Mouse (Mus musculus) heart, postnatal 0 days (tissue): ENCODE measurements at regions not wholly inside any gene's neighbourhood (a gene's known extent, or its start where the extent isn't known, plus 50 kb on each side); places are given as distances from the start of the nearest gene placed in this dataset.
A peak's percentile ranks its signal among the peaks of the same experiment; 100 is the strongest.

ENCODE experiments used
- ATAC-seq: fragments of 200-750 bp; cut with Nextera tagmentation; 2 replicates; pipeline ENCODE4 v1.8.0; 2017; ENCODE audit warnings: low read depth, moderate number of reproducible peaks, moderate library complexity; ENCODE audit not compliant: insufficient read depth
- DNase-seq: peaks from one replicate; pipeline ENCODE4 v3.0.0-alpha.2; 2016; ENCODE audit warnings: low spot score
- H3K27ac ChIP-seq: fragments of 300-500 bp; sonication (generic); 2 replicates; pipeline ENCODE4 v1.5.1; 2014; ENCODE audit warnings: low read depth, mild to moderate bottlenecking
- H3K27me3 ChIP-seq: fragments of 300-500 bp; sonication (generic); 2 replicates; pipeline ENCODE4 v1.6.1; 2014; ENCODE audit warnings: low read length, mixed read lengths; ENCODE audit not compliant: control insufficient read depth, insufficient read depth
- H3K36me3 ChIP-seq: fragments of 300-500 bp; sonication (generic); replicated peaks from 2 replicates; pipeline ENCODE4 v1.6.1; 2014; ENCODE audit warnings: low read length, mixed read lengths; ENCODE audit not compliant: control insufficient read depth, insufficient read depth
- H3K4me1 ChIP-seq: fragments of 300-500 bp; sonication (generic); 2 replicates; pipeline ENCODE4 v1.6.1; 2014; ENCODE audit warnings: antibody characterized with exemption; ENCODE audit not compliant: control insufficient read depth, insufficient read depth
- H3K4me2 ChIP-seq: fragments of 300-500 bp; sonication (generic); 2 replicates; pipeline ENCODE4 v1.6.1; 2014; ENCODE audit warnings: low read depth, mild to moderate bottlenecking, low read length, moderate library complexity
- H3K4me3 ChIP-seq: fragments of 300-500 bp; sonication (generic); 2 replicates; pipeline ENCODE4 v1.5.1; 2014; ENCODE audit warnings: low read depth, low read length
- H3K9ac ChIP-seq: fragments of 300-500 bp; sonication (generic); replicated peaks from 2 replicates; pipeline ENCODE4 v1.6.1; 2014; ENCODE audit warnings: low read depth, low read length, mixed read lengths
- H3K9me3 ChIP-seq: fragments of 300-500 bp; sonication (generic); replicated peaks from 2 replicates; pipeline ENCODE4 v1.6.1; 2016; ENCODE audit warnings: low read length; ENCODE audit not compliant: control insufficient read depth
- CTCF ChIP-seq: IDR thresholded peaks from 2 replicates; pipeline ENCODE4 v1.5.1; 2016; ENCODE audit warnings: antibody characterized with exemption, control low read depth, low read depth
- EP300 ChIP-seq: IDR thresholded peaks from 2 replicates; pipeline ENCODE4 v1.6.1; 2016; ENCODE audit warnings: antibody characterized with exemption, low read depth
- WGBS: fragments of 180-500 bp; shearing (Covaris S2); extraction: QIAGEN DNeasy Blood & Tissue Kit; methylation state at CpG from one replicate; pipeline ENCODE4 v1.1.7; 2014; 5-methylcytosine and 5-hydroxymethylcytosine counted together

DNA sequence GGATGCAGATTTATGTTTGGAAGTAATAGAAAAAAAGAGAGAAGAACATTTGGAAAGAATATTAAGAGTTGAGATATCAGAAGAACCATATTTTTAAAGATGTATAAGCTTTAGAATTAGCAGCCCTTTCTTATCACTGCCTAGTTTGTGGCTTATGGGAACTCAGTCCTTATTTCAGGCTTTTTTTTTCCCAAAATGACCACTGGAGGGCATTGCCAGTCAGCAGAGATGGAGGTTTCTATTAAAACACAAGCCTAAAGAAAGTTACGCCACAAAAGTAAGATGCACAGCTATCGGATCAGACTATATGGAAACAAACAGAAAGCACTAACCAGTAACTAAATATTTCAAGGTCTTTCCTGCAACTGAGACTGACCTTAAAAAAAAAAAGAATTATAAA is 200.8 kb downstream of the Il1rap start:
- no peaks in the 10 kb centered on the region for H3K9me3 ChIP-seq
- no peak overlapping the region for H3K4me3 ChIP-seq
- ATAC-seq: no peak
- WGBS: 75% methylated on average over 2 of the region's 2 CpGs
- no peaks in the 10 kb centered on the region for H3K27me3 ChIP-seq
- no peak overlapping the region for H3K9ac ChIP-seq
- H3K4me2 ChIP-seq: no peak overlapping the region
- DNase-seq: no peak
- H3K4me1 ChIP-seq: no peaks in the 10 kb centered on the region
- peak; percentile 28 for TF ChIP-seq CTCF
- TF ChIP-seq EP300: no peak
- H3K27ac ChIP-seq: no peak overlapping the region
- no peaks in the 10 kb centered on the region for H3K36me3 ChIP-seq
